8 mouse cellular contexts compared by ENCODE assay signal in genomic region chr6:73314923-73315603, GRCm38 (mm10).
DNase-seq lines count a peak whose midpoint lies in the region; ATAC-seq and TF ChIP-seq lines count a peak whose summit lies in the region.

No protein-coding gene starts in this region.

- no peaks in the 10 kb centered on the region for H3K36me3 ChIP-seq in ES-E14 (ENCODE audit: control insufficient read depth, insufficient read depth, low read length, poor library complexity, severe bottlenecking)
- no peaks in the 10 kb centered on the region for H3K36me3 ChIP-seq in forebrain, embryonic 12.5 days (replicated peaks)
- H3K36me3 ChIP-seq in lung, postnatal 0 days (ENCODE audit: insufficient read depth, low read length) = no peaks in the 10 kb centered on the region

- no peak for TF ChIP-seq CTCF in brain, embryonic 14.5 days (IDR thresholded peaks at IDR 0.05; ENCODE audit: borderline replicate concordance, extremely low read depth, insufficient read depth, insufficient read length)
- no peak for TF ChIP-seq CTCF in lung, postnatal 0 days (IDR thresholded peaks at IDR 0.05)

- TF ChIP-seq POLR2A in brain, embryonic 14.5 days (IDR thresholded peaks at IDR 0.05; ENCODE audit: borderline replicate concordance, extremely low read depth, insufficient read depth, insufficient read length, poor library complexity, severe bottlenecking) = no peak

- H3K9me3 ChIP-seq in ES-E14 (ENCODE audit: control insufficient read depth, insufficient read depth, low read depth, low read length) = no peaks in the 10 kb centered on the region
- no peaks in the 10 kb centered on the region for H3K9me3 ChIP-seq in forebrain, embryonic 12.5 days
- no peaks in the 10 kb centered on the region for H3K9me3 ChIP-seq in lung, postnatal 0 days (ENCODE audit: low read length)

- peaks cover 59% of the 10 kb centered on the region for H3K27me3 ChIP-seq in forebrain, embryonic 12.5 days
- H3K27me3 ChIP-seq in lung, postnatal 0 days (replicated peaks; ENCODE audit: insufficient read depth, low read length) = no peaks in the 10 kb centered on the region

- in situ Hi-C loops in ES-E14 (cut with MboI; ENCODE audit: low sequenced_read_pairs in 2 of 2, unreplicated experiment in 2 of 2) = no loop called here

- H3K4me3 ChIP-seq in ES-E14 (ENCODE audit: insufficient read depth in 1 of 2, low read depth in 1 of 2, low read length in 2 of 2, poor library complexity in 1 of 2, severe bottlenecking in 1 of 2) = peak overlapping the region; percentile 37 to 70
- H3K4me3 ChIP-seq in forebrain, embryonic 12.5 days (replicated peaks) = peak overlapping the region; percentile 41
- peak overlapping the region; percentile 33 for H3K4me3 ChIP-seq in lung, postnatal 0 days (ENCODE audit: low read depth, low read length)

- DNase-seq in ES-E14 (ENCODE audit: low read depth, low spot score) = peak; percentile 77
- peak; percentile 94 for DNase-seq in brain, embryonic 14.5 days (ENCODE audit: low read depth)
- DNase-seq in heart, postnatal 4 days = peak; percentile 76
- peak; percentile 26 to 49 for DNase-seq in layer of hippocampus, adult 8-10 months (ENCODE audit: low spot score in 2 of 2)
- peak; percentile 90 for DNase-seq in lung, postnatal 0 days (ENCODE audit: low spot score)
- peak; percentile 59 for DNase-seq in ovary, postnatal 14 days (ENCODE audit: low spot score)
- no peak for DNase-seq in c-Kit-positive CD71-positive TER-119-positive erythroid progenitor cells, embryonic 14.5 days (ENCODE audit: low spot score)

- TF ChIP-seq EP300 in lung, postnatal 0 days (IDR thresholded peaks at IDR 0.05) = no peak

- ATAC-seq in forebrain, embryonic 12.5 days (ENCODE audit: low FRiP score) = peak; percentile 87
- peak; percentile 77 for ATAC-seq in lung, postnatal 0 days

- peak overlapping the region; percentile 20; the same call in 1 of the 2 replicates for H3K9ac ChIP-seq in ES-E14 (ENCODE audit: insufficient read depth, low read depth, low read length, poor library complexity, severe bottlenecking)
- peak overlapping the region; percentile 47 for H3K9ac ChIP-seq in forebrain, embryonic 12.5 days
- H3K9ac ChIP-seq in lung, postnatal 0 days (replicated peaks; ENCODE audit: low read depth) = peak overlapping the region; percentile 23; the same call in 1 of the 2 replicates

- under 1% methylated on average over 17 of the region's 17 CpGs for WGBS in forebrain, embryonic 12.5 days
- under 1% methylated on average over 17 of the region's 17 CpGs for WGBS in lung, postnatal 0 days

- peak overlapping the region; percentile 62 for H3K4me2 ChIP-seq in forebrain, embryonic 12.5 days
- H3K4me2 ChIP-seq in lung, postnatal 0 days (replicated peaks; ENCODE audit: low read depth, low read length) = peak overlapping the region; percentile 65

- H3K4me1 ChIP-seq in ES-E14 (ENCODE audit: control insufficient read depth in 2 of 2, insufficient read depth in 2 of 2, low read length in 2 of 2, poor library complexity in 1 of 2) = no peaks in the 10 kb centered on the region
- peaks cover 5% of the 10 kb centered on the region for H3K4me1 ChIP-seq in forebrain, embryonic 12.5 days
- H3K4me1 ChIP-seq in lung, postnatal 0 days (ENCODE audit: insufficient read depth, low read depth, low read length) = no peaks in the 10 kb centered on the region

- no peak overlapping the region for H3K27ac ChIP-seq in ES-E14 (ENCODE audit: insufficient read depth, low read depth, low read length, poor library complexity, severe bottlenecking)
- peak overlapping the region; percentile 37 for H3K27ac ChIP-seq in forebrain, embryonic 12.5 days
- H3K27ac ChIP-seq in lung, postnatal 0 days (ENCODE audit: low read length) = no peak overlapping the region

TF ChIP-seq in ES-E14, 5 proteins besides CTCF, POLR2A, EP300 and RAD21:
- TF ChIP-seq MAFK (IDR thresholded peaks at IDR 0.05; ENCODE audit: insufficient read depth, low read depth, low read length) (no peak), HCFC1 (IDR thresholded peaks at IDR 0.05; ENCODE audit: borderline replicate concordance, insufficient read depth, low read length) (no peak), ZNF384 (IDR thresholded peaks at IDR 0.05; ENCODE audit: low read depth, low read length) (no peak), CHD2 (IDR thresholded peaks at IDR 0.05; ENCODE audit: low read depth, low read length) (no peak), ZC3H11A (IDR thresholded peaks at IDR 0.05; ENCODE audit: borderline replicate concordance, low read depth, low read length) (no peak)
